Mouse (Mus musculus) heart, postnatal 10 days (tissue): ENCODE measurements around the gene Coil. TPM values are rescaled to one million over a fixed set of nuclear protein-coding genes. Genes with fewer than 3 reads are reported as not detected.

ENCODE experiments used
- DNase-seq, 2 experiments: peaks; one replicate each; pipeline ENCODE4 v3.0.0; 2021
- intact Hi-C: fragments of 180-260 bp; cut with DNase I; formaldehyde crosslinking; loops from one replicate; pipeline ENCODE4 v1.15.1; 2025
- total RNA-seq, 2 experiments: library from RNA; stranded (reverse); gene quantifications; 2 replicates each; pipeline ENCODE4 v1.2.3; 2021

Gene Coil
- 1 to 10 TPM; 6.0 to 7.5 TPM for total RNA-seq

- peak in 1 of 2 experiments; percentile 32 for DNase-seq
- intact Hi-C loops, result no loop called here
Observed at GRCm38 (mm10) chr11:88970202-88970732, at the start of gene Coil. Coil (plus strand) TSS chr11:88970252.

- intact Hi-C loops, result no loop called here
Observed at GRCm38 (mm10) chr11:88926566-88926965, 43.5 kb upstream of the Coil start.

GRCm38 (mm10) chr11:88931692-88932530 lies 38.1 kb upstream of the Coil start:
- DNase-seq, result no peak
- intact Hi-C loops, result no loop called here

More at GRCm38 (mm10) chr11:88926566-88926965, 43.5 kb upstream of the Coil start:
- DNase-seq, result no peak

GRCm38 (mm10) chr11:88933030-88933429 lies 37.0 kb upstream of the Coil start:
- intact Hi-C loops, result no loop called here
- no peak for DNase-seq

GRCm38 (mm10) chr11:88934089-88935000 lies 35.7 kb upstream of the Coil start:
- intact Hi-C loops, result no loop called here
- no peak for DNase-seq

- no peak for DNase-seq
- intact Hi-C loops, result no loop called here
Observed at GRCm38 (mm10) chr11:88937886-88938285, 32.2 kb upstream of the Coil start.

GRCm38 (mm10) chr11:88938770-88939169 lies 31.3 kb upstream of the Coil start:
- DNase-seq, result no peak
- intact Hi-C loops, result no loop called here

- intact Hi-C loops, result no loop called here
- DNase-seq, result no peak
Observed at GRCm38 (mm10) chr11:88939634-88940033, 30.4 kb upstream of the Coil start.

GRCm38 (mm10) chr11:88941489-88941888 lies 28.6 kb upstream of the Coil start:
- DNase-seq, result no peak
- intact Hi-C loops, result no loop called here

- no peak for DNase-seq
- intact Hi-C loops, result no loop called here
Observed at GRCm38 (mm10) chr11:88945971-88946585, 24.0 kb upstream of the Coil start.

- intact Hi-C loops, result no loop called here
- no peak for DNase-seq
Observed at GRCm38 (mm10) chr11:88948896-88949295, 21.2 kb upstream of the Coil start.

- no peak for DNase-seq
- intact Hi-C loops, result loop anchor here (5.0 kb wide), 1 partner anchor 43 kb away; no protein-coding TSS in a partner anchor
Observed at GRCm38 (mm10) chr11:88949802-88950639, 20.0 kb upstream of the Coil start.

GRCm38 (mm10) chr11:88950640-88951250 lies 19.3 kb upstream of the Coil start:
- intact Hi-C loops, result loop anchor here (5.0 kb wide), 1 partner anchor 43 kb away; no protein-coding TSS in a partner anchor
- DNase-seq, result no peak

GRCm38 (mm10) chr11:88951576-88951975 lies 18.5 kb upstream of the Coil start:
- intact Hi-C loops, result loop anchor here (5.0 kb wide), 1 partner anchor 44 kb away; no protein-coding TSS in a partner anchor
- DNase-seq, result no peak

GRCm38 (mm10) chr11:88952117-88952516 lies 17.9 kb upstream of the Coil start:
- no peak for DNase-seq
- intact Hi-C loops, result loop anchor here (5.0 kb wide), 1 partner anchor 45 kb away; no protein-coding TSS in a partner anchor

GRCm38 (mm10) chr11:88953582-88953981 lies 16.5 kb upstream of the Coil start:
- no peak for DNase-seq
- intact Hi-C loops, result loop anchor here (5.0 kb wide), 1 partner anchor 46 kb away; no protein-coding TSS in a partner anchor

GRCm38 (mm10) chr11:88954803-88955202 lies 15.2 kb upstream of the Coil start:
- intact Hi-C loops, result loop anchor here (1.0 to 5.0 kb wide), 2 partner anchors 48 to 107 kb away; no protein-coding TSS in a partner anchor
- DNase-seq, result peak; percentile 21 to 36

GRCm38 (mm10) chr11:88955217-88955969 lies 14.7 kb upstream of the Coil start, which contains the start of gene Scpep1:
Scpep1 (minus strand) TSS chr11:88955465.
- peak; percentile 98 to 99 for DNase-seq
- intact Hi-C loops, result loop anchor here (1.0 kb wide), 1 partner anchor 107 kb away; no protein-coding TSS in a partner anchor
